Mouse (Mus musculus) monocyte, adult 2 months (primary cell): ENCODE results near the gene Cfap54.

Experiments
- DNase-seq, 2 experiments: peaks; one replicate each; pipeline ENCODE4 v3.0.0; 2022; ENCODE audit warnings: low spot score in 2 of 2, low read depth in 1 of 2

Gene Cfap54

GRCm38 (mm10) chr10:92790247-92790646 lies 291.2 kb downstream of the Cfap54 start:
- DNase-seq: no peak

GRCm38 (mm10) chr10:92788410-92789096 lies 292.9 kb downstream of the Cfap54 start:
- no peak for DNase-seq

- no peak for DNase-seq
These were observed 298.7 kb downstream of the Cfap54 start for GRCm38 (mm10) chr10:92782691-92783090.

GRCm38 (mm10) chr10:92754359-92754758 lies 327.1 kb downstream of the Cfap54 start:
- no peak for DNase-seq

GRCm38 (mm10) chr10:92730339-92730738 lies 351.1 kb downstream of the Cfap54 start:
- DNase-seq: no peak

- no peak for DNase-seq
These were observed 352.7 kb downstream of the Cfap54 start for GRCm38 (mm10) chr10:92728723-92729122.
